Mouse (Mus musculus): ENCODE measurements around the gene 2010111I01Rik. TPM values are rescaled to one million over a fixed set of nuclear protein-coding genes. Genes with fewer than 3 reads are reported as not detected.

2010111I01Rik gene
- total and polyA plus RNA-seq, 3 experiments: 84.6 to 101 (median 91.0) TPM

DNA sequence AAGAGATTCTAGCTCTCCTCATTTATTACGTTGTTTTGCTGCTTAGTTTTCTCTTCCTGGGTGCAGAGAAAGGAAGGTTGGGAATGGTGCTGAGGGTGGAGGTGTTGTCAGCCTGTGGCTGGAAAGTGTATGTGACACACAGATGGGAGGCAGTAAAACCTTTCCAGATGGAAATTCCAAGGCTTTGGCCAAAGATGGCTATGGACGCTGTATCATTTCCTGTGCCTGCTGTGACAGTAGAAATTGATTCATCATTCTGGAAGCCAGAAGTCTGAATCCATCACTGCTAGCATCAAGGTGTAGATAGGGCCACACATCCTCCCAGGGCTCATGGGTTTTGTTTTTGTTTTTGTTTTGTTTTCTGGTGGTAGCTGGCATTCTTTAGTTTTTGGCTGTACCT, 141.9 kb downstream of the 2010111I01Rik start:
- Histone ChIP-seq H3K36me3 (ENCODE audit: control insufficient read depth, insufficient read depth, low read length) (peaks cover 6% of the 10 kb centered on the region), H3K4me3 (no peak overlapping the region), H3K27me3 (ENCODE audit: control insufficient read depth, insufficient read depth, low read length) (no peaks in the 10 kb centered on the region), H3K4me1 (ENCODE audit: control insufficient read depth, insufficient read depth, low read length) (peaks cover 17% of the 10 kb centered on the region), H3K27ac (peak overlapping the region; percentile 6; the same call in 1 of the 2 replicates), H3K79me2 (replicated peaks; ENCODE audit: control insufficient read depth, insufficient read depth, low read length) (no peaks in the 10 kb centered on the region), H3K9ac (ENCODE audit: low read depth, low read length) (no peak overlapping the region)
- intact Hi-C loops (cut with DNase I): no loop called here
- TF ChIP-seq EP300 (IDR thresholded peaks at IDR 0.05; ENCODE audit: insufficient read depth, low read depth, low read length): no peak
- no peak for TF ChIP-seq POLR2A (IDR thresholded peaks at IDR 0.05; ENCODE audit: insufficient read depth, low read depth, low read length)
- no peak for TF ChIP-seq CTCF (IDR thresholded peaks at IDR 0.05)
- 51% methylated on average over 2 of the region's 2 CpGs for WGBS
- peak in 1 of 2 experiments; percentile 5 for DNase-seq

DNA sequence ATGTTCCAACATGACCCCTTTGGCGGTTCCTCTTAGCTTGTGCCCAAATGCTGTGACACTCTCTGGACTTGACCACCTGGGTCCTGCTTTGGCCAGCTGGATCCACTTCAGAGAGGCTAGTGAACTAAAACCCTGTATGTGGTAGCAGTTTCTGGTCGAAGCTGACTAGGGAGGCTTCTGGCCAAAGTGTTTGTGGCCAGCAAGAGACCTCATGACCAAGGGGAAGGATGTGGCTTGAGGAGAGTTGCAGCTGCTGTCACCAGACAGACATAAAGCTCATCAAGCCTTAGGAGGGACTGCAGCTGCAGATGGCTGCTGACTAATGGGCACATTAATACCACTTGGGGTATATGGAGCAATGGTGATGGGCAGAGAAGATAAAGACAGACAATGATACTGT, 143.9 kb downstream of the 2010111I01Rik start:
- TF ChIP-seq POLR2A (IDR thresholded peaks at IDR 0.05; ENCODE audit: insufficient read depth, low read depth, low read length) (no peak), EP300 (IDR thresholded peaks at IDR 0.05; ENCODE audit: insufficient read depth, low read depth, low read length) (peak; percentile 92)
- Histone ChIP-seq H3K27me3 (ENCODE audit: control insufficient read depth, insufficient read depth, low read length) (no peaks in the 10 kb centered on the region), H3K79me2 (replicated peaks; ENCODE audit: control insufficient read depth, insufficient read depth, low read length) (no peaks in the 10 kb centered on the region), H3K4me3 (no peak overlapping the region), H3K36me3 (ENCODE audit: control insufficient read depth, insufficient read depth, low read length) (peaks cover 22% of the 10 kb centered on the region), H3K27ac (peak overlapping the region; percentile 49), H3K4me1 (ENCODE audit: control insufficient read depth, insufficient read depth, low read length) (peaks cover 28% of the 10 kb centered on the region), H3K9ac (ENCODE audit: low read depth, low read length) (0 out of 2 replicates have a peak overlapping the region, but pooled peaks have one; percentile 8)
- 39% methylated on average over 2 of the region's 2 CpGs for WGBS
- peak; percentile 71 to 78 for DNase-seq
- intact Hi-C loops (cut with DNase I): no loop called here

DNA sequence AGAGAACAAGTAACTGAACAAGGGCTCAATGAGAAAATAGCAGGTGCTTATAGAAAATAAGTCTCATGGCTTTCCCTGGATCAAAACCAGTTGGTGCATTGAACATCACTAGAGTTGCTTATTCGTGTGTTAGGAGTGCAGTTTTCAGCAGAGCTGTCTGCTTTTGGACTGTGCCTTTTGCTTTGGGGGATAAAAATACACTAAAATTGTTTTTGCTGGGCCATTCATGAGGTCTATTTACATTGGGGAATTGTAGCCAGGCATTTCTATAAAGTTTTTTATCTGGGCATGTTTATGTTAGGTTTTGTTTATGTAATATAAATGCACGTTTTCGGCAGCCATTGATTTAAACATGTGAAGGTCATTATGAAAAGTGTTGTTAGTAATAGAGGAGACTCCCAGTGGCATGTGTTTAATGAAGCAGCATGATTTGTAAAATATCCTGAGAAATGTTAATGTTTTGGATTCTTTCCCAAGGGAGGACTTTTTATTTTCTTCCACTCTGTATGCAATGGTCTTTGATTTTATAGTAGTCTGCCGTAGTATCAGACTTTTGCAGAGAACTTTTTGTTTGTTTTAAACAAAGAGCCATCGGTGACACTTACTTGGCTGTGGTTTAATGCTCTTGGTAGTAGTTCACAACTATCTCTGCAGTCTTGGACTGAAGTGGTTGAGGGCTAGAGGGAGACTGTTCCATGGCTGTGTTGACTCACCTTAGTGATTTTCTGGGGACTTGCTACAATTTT, 146.8 kb downstream of the 2010111I01Rik start:
- Histone ChIP-seq H3K4me3 (no peak overlapping the region), H3K36me3 (ENCODE audit: control insufficient read depth, insufficient read depth, low read length) (peaks cover 33% of the 10 kb centered on the region), H3K9ac (ENCODE audit: low read depth, low read length) (no peak overlapping the region), H3K27me3 (ENCODE audit: control insufficient read depth, insufficient read depth, low read length) (no peaks in the 10 kb centered on the region), H3K79me2 (replicated peaks; ENCODE audit: control insufficient read depth, insufficient read depth, low read length) (no peaks in the 10 kb centered on the region), H3K4me1 (ENCODE audit: control insufficient read depth, insufficient read depth, low read length) (peaks cover 41% of the 10 kb centered on the region), H3K27ac (peak overlapping the region; percentile 85)
- TF ChIP-seq POLR2A (IDR thresholded peaks at IDR 0.05; ENCODE audit: insufficient read depth, low read depth, low read length): no peak
- TF ChIP-seq CTCF (IDR thresholded peaks at IDR 0.05): no peak
- no peak for TF ChIP-seq EP300 (IDR thresholded peaks at IDR 0.05; ENCODE audit: insufficient read depth, low read depth, low read length)
- WGBS: 48% methylated on average over 5 of the region's 5 CpGs
- intact Hi-C loops (cut with DNase I): loop anchor here (2.0 to 5.0 kb wide), 2 partner anchors 39 to 146 kb away; no protein-coding TSS in a partner anchor
- DNase-seq: no peak

DNA sequence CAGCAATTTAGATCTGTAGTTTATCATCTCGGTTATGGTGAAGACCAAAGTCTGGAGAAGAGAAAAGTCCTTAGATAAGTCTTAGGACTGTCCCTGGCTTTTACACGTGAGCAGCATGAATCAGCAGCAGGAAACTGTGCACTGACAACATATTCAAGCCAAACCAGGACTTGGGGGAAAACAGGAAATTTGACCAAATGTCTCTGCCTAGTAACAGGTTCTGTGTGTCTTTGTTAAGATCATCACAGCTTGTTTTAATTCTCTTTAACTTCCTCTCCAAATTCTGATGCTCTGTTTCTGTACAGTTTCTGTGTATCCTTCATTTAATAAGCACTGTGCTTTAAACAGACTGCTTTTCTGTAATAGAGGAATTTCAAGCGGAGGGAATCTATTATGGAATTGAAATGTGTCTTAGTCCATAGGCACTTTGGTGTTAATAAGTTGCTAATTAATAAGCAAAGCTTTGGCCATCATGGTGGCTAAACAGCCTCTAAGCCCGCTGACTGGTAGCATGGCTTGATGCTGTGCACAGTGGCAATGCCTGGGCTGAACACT, 147.4 kb downstream of the 2010111I01Rik start:
- Histone ChIP-seq H3K79me2 (replicated peaks; ENCODE audit: control insufficient read depth, insufficient read depth, low read length) (no peaks in the 10 kb centered on the region), H3K27ac (peak overlapping the region; percentile 85), H3K27me3 (ENCODE audit: control insufficient read depth, insufficient read depth, low read length) (no peaks in the 10 kb centered on the region), H3K4me3 (no peak overlapping the region), H3K9ac (ENCODE audit: low read depth, low read length) (no peak overlapping the region), H3K4me1 (ENCODE audit: control insufficient read depth, insufficient read depth, low read length) (peaks cover 41% of the 10 kb centered on the region), H3K36me3 (ENCODE audit: control insufficient read depth, insufficient read depth, low read length) (peaks cover 33% of the 10 kb centered on the region)
- 47% methylated on average over 4 of the region's 4 CpGs for WGBS
- TF ChIP-seq EP300 (IDR thresholded peaks at IDR 0.05; ENCODE audit: insufficient read depth, low read depth, low read length): no peak
- TF ChIP-seq POLR2A (IDR thresholded peaks at IDR 0.05; ENCODE audit: insufficient read depth, low read depth, low read length): no peak; the same call in 1 of the 2 replicates
- TF ChIP-seq CTCF (IDR thresholded peaks at IDR 0.05): no peak
- DNase-seq: peak in 1 of 2 experiments; percentile 60
- intact Hi-C loops (cut with DNase I): loop anchor here (2.0 to 5.0 kb wide), 2 partner anchors 39 to 145 kb away; no protein-coding TSS in a partner anchor

DNA sequence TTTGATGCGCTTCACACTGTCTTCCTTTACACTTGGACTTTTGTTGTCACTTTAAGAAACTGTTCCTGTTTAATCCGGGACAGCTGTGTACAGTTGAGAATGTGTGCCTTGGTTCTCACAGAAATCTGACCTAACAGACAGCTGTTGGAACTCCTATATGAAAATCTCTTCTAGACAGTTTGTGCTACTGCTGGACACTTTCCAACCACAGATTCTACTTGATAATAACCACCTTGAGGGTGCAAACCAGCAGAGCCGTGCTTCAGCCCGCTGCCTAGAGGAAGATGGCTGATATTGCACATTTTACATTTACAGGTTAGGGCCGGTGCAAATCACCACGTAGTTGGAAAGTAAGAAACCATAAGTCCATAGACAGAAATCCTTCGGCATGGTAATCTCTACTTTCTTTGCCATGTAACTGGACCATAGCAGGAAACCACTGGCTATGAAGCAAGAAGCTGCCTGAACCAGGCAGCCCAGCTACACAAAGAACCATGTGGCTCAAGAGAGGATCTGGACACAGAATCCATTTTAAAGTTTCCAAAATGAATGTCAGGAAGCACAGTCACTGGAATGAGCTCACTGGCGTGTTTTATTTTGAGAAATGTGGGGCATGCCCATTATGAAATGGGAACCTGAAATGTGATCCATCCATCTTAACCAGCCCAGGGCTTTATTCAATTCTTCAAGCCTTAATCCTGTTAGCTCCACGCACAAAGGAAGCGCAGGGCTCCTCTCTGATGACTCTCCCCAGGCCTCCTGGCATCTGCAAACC, 148.1 kb downstream of the 2010111I01Rik start:
- TF ChIP-seq EP300 (IDR thresholded peaks at IDR 0.05; ENCODE audit: insufficient read depth, low read depth, low read length) (no peak), CTCF (IDR thresholded peaks at IDR 0.05) (0 out of 2 replicates have a peak, but pooled peaks have one; percentile 14)
- Histone ChIP-seq H3K36me3 (ENCODE audit: control insufficient read depth, insufficient read depth, low read length) (peaks cover 38% of the 10 kb centered on the region), H3K79me2 (replicated peaks; ENCODE audit: control insufficient read depth, insufficient read depth, low read length) (no peaks in the 10 kb centered on the region), H3K9ac (ENCODE audit: low read depth, low read length) (no peak overlapping the region), H3K27me3 (ENCODE audit: control insufficient read depth, insufficient read depth, low read length) (no peaks in the 10 kb centered on the region), H3K27ac (peak overlapping the region; percentile 85), H3K4me1 (ENCODE audit: control insufficient read depth, insufficient read depth, low read length) (peaks cover 39% of the 10 kb centered on the region), H3K4me3 (no peak overlapping the region)
- no peak for DNase-seq
- intact Hi-C loops (cut with DNase I): loop anchor here (2.0 to 5.0 kb wide), 2 partner anchors 38 to 145 kb away; no protein-coding TSS in a partner anchor
- WGBS: 47% methylated on average over 10 of the region's 10 CpGs

Measured in heart, adult 2 months (tissue).